Mouse (Mus musculus) kidney, embryonic 14.5 days (tissue): ENCODE data around the gene Spred3. TPM values are rescaled to one million over a fixed set of nuclear protein-coding genes. Genes with fewer than 3 reads are reported as not detected.
"Not testable (repeated sequence)": the region's sequence is repeated elsewhere in the genome, so short reads cannot be mapped to it uniquely, and the experiment has no call there.

Experiments
- ATAC-seq: fragments of 200-750 bp; cut with Nextera tagmentation; 2 replicates; pipeline ENCODE4 v1.8.0; 2017; ENCODE audit warnings: moderate number of reproducible peaks, mild to moderate bottlenecking, moderate TSS enrichment, moderate library complexity; ENCODE audit not compliant: low FRiP score, low TSS enrichment
- H3K27ac ChIP-seq: fragments of 300-500 bp; sonication (generic); 2 replicates; pipeline ENCODE4 v1.5.1; 2014; ENCODE audit warnings: low read depth, mild to moderate bottlenecking, low read length, moderate library complexity, mixed read lengths
- H3K27me3 ChIP-seq: fragments of 300-500 bp; sonication (generic); 2 replicates; pipeline ENCODE4 v1.6.1; 2014; ENCODE audit warnings: mild to moderate bottlenecking, low read length; ENCODE audit not compliant: control insufficient read depth, insufficient read depth
- H3K36me3 ChIP-seq: fragments of 300-500 bp; sonication (generic); 2 replicates; pipeline ENCODE4 v1.6.1; 2014; ENCODE audit warnings: low read length, mixed read lengths; ENCODE audit not compliant: control insufficient read depth, insufficient read depth
- H3K4me1 ChIP-seq: fragments of 300-500 bp; sonication (generic); 2 replicates; pipeline ENCODE4 v1.6.1; 2014; ENCODE audit warnings: low read length, mixed read lengths; ENCODE audit not compliant: control insufficient read depth, insufficient read depth
- H3K4me2 ChIP-seq: fragments of 300-500 bp; sonication (generic); replicated peaks from 2 replicates; pipeline ENCODE4 v1.6.1; 2014; ENCODE audit warnings: low read depth, mild to moderate bottlenecking, low read length
- H3K4me3 ChIP-seq: fragments of 300-500 bp; sonication (generic); 2 replicates; pipeline ENCODE4 v1.5.1; 2014; ENCODE audit warnings: mild to moderate bottlenecking, low read length
- H3K9ac ChIP-seq: fragments of 300-500 bp; sonication (generic); 2 replicates; pipeline ENCODE4 v1.6.1; 2014; ENCODE audit warnings: low read depth, mild to moderate bottlenecking, low read length, moderate library complexity
- H3K9me3 ChIP-seq: fragments of 300-500 bp; sonication (generic); 2 replicates; pipeline ENCODE4 v1.6.1; 2016; ENCODE audit warnings: low read length; ENCODE audit not compliant: control insufficient read depth
- WGBS: fragments of 180-500 bp; shearing (Covaris S2); extraction: QIAGEN DNeasy Blood & Tissue Kit; methylation state at CpG from one replicate; pipeline ENCODE4 v1.1.7; 2014; 5-methylcytosine and 5-hydroxymethylcytosine counted together
- polyA plus RNA-seq: library from polyadenylated mRNA; unstranded; fragments of >200 nt; fragmentation: Nextera tagmentation; extraction: Ambion mirVana; gene quantifications from 2 replicates; pipeline ENCODE4 v1.2.1, GENCODE M21; 2014

The Spred3 gene
- polyA plus RNA-seq, 1 experiment from 2014 or later = 6.4 TPM

- no peaks in the 10 kb centered on the region for H3K36me3 ChIP-seq
- no peak for ATAC-seq
- no peaks in the 10 kb centered on the region for H3K27me3 ChIP-seq
- H3K9ac ChIP-seq = no peak overlapping the region
- no peak overlapping the region for H3K4me3 ChIP-seq
- H3K4me2 ChIP-seq = no peak overlapping the region
- no peaks in the 10 kb centered on the region for H3K4me1 ChIP-seq
- no peak overlapping the region for H3K27ac ChIP-seq
- no peaks in the 10 kb centered on the region for H3K9me3 ChIP-seq
- 88% methylated on average over 6 of the region's 6 CpGs for WGBS
Measured at GRCm38 (mm10) chr7:29202577-29202976, 32.4 kb upstream of the Spred3 start.

- H3K4me1 ChIP-seq, H3K4me3 ChIP-seq, ATAC-seq, H3K9ac ChIP-seq, H3K27me3 ChIP-seq, H3K36me3 ChIP-seq, H3K4me2 ChIP-seq, H3K27ac ChIP-seq, H3K9me3 ChIP-seq: not testable (repeated sequence)
- WGBS = 93% methylated on average over 1 of the region's 1 CpGs
Measured at GRCm38 (mm10) chr7:29194230-29194629, 24.0 kb upstream of the Spred3 start.

- not testable (repeated sequence) for H3K27me3 ChIP-seq
Measured at GRCm38 (mm10) chr7:29181323-29181722, 11.1 kb upstream of the Spred3 start.

GRCm38 (mm10) chr7:29180854-29181236 lies 10.6 kb upstream of the Spred3 start:
- no peak for ATAC-seq
- H3K4me2 ChIP-seq = peak overlapping the region; percentile 41
- H3K9ac ChIP-seq = no peak overlapping the region
- H3K4me3 ChIP-seq = peak overlapping the region; percentile 86
- peaks cover 14% of the 10 kb centered on the region for H3K36me3 ChIP-seq
- WGBS = 40% methylated on average over 5 of the region's 5 CpGs
- peaks cover 10% of the 10 kb centered on the region for H3K4me1 ChIP-seq
- H3K9me3 ChIP-seq = no peaks in the 10 kb centered on the region
- H3K27me3 ChIP-seq = no peaks in the 10 kb centered on the region
- H3K27ac ChIP-seq = no peak overlapping the region; the same call in 1 of the 2 replicates

More at GRCm38 (mm10) chr7:29181323-29181722, 11.1 kb upstream of the Spred3 start:
- not testable (repeated sequence) for H3K36me3 ChIP-seq, ATAC-seq, H3K9ac ChIP-seq, H3K27ac ChIP-seq, H3K4me2 ChIP-seq, H3K9me3 ChIP-seq, H3K4me1 ChIP-seq, H3K4me3 ChIP-seq
- WGBS = 90% methylated on average over 4 of the region's 4 CpGs

GRCm38 (mm10) chr7:29180077-29180853 lies 10.1 kb upstream of the Spred3 start, which contains the start of gene Psmd8:
Gene Psmd8, minus strand, starts transcription at chr7:29180701.
- Histone ChIP-seq H3K4me1 (peaks cover 10% of the 10 kb centered on the region), H3K4me3 (peak within 1 kb of the TSS; percentile 86), H3K36me3 (peaks cover 20% of the 10 kb centered on the region), H3K4me2 (peak within 1 kb of the TSS; percentile 75), H3K9ac (peak within 1 kb of the TSS; percentile 84), H3K9me3 (no peaks in the 10 kb centered on the region), H3K27ac (peak within 1 kb of the TSS; percentile 37; the same call in 1 of the 2 replicates), H3K27me3 (no peaks in the 10 kb centered on the region)
- peak; percentile 96 for ATAC-seq
- under 1% methylated on average over 62 of the region's 62 CpGs for WGBS

GRCm38 (mm10) chr7:29179323-29179722 lies 9.1 kb upstream of the Spred3 start:
- Histone ChIP-seq H3K4me1 (peaks cover 10% of the 10 kb centered on the region), H3K27ac (no peak overlapping the region), H3K4me2 (peak overlapping the region; percentile 75), H3K9ac (peak overlapping the region; percentile 84; the same call in 1 of the 2 replicates), H3K36me3 (peaks cover 29% of the 10 kb centered on the region), H3K4me3 (peak overlapping the region; percentile 86), H3K9me3 (no peaks in the 10 kb centered on the region), H3K27me3 (0 out of 2 replicates have a peak, but pooled peaks cover 4% of the 10 kb centered on the region)
- WGBS = 46% methylated on average over 7 of the region's 7 CpGs
- no peak for ATAC-seq

- WGBS = 88% methylated on average over 4 of the region's 4 CpGs
- Histone ChIP-seq H3K27ac (no peak overlapping the region), H3K4me3 (no peak overlapping the region), H3K4me1 (peaks cover 10% of the 10 kb centered on the region), H3K27me3 (peaks cover 14% of the 10 kb centered on the region), H3K36me3 (peaks cover 39% of the 10 kb centered on the region), H3K9me3 (no peaks in the 10 kb centered on the region), H3K9ac (no peak overlapping the region), H3K4me2 (no peak overlapping the region)
- ATAC-seq = no peak
Measured at GRCm38 (mm10) chr7:29178106-29178505, 7.9 kb upstream of the Spred3 start.

- Histone ChIP-seq H3K4me2 (no peak overlapping the region), H3K36me3 (peaks cover 39% of the 10 kb centered on the region), H3K27me3 (peaks cover 32% of the 10 kb centered on the region), H3K9me3 (no peaks in the 10 kb centered on the region), H3K4me1 (peaks cover 28% of the 10 kb centered on the region), H3K27ac (no peak overlapping the region), H3K9ac (no peak overlapping the region), H3K4me3 (no peak overlapping the region)
- 48% methylated on average over 32 of the region's 32 CpGs for WGBS
- no peak for ATAC-seq
Measured at GRCm38 (mm10) chr7:29172390-29173016, 2.3 kb upstream of the Spred3 start.

GRCm38 (mm10) chr7:29171562-29172097 lies 1.4 kb upstream of the Spred3 start:
- Histone ChIP-seq H3K4me2 (peak overlapping the region; percentile 77), H3K27me3 (peaks cover 32% of the 10 kb centered on the region), H3K4me3 (peak overlapping the region; percentile 65), H3K9me3 (no peaks in the 10 kb centered on the region), H3K27ac (no peak overlapping the region), H3K9ac (peak overlapping the region; percentile 42; the same call in 1 of the 2 replicates), H3K4me1 (peaks cover 28% of the 10 kb centered on the region), H3K36me3 (peaks cover 33% of the 10 kb centered on the region)
- ATAC-seq = no peak
- 4% methylated on average over 33 of the region's 34 CpGs for WGBS
